8 mouse cellular contexts compared by ENCODE assay signal in the genomic region with DNA sequence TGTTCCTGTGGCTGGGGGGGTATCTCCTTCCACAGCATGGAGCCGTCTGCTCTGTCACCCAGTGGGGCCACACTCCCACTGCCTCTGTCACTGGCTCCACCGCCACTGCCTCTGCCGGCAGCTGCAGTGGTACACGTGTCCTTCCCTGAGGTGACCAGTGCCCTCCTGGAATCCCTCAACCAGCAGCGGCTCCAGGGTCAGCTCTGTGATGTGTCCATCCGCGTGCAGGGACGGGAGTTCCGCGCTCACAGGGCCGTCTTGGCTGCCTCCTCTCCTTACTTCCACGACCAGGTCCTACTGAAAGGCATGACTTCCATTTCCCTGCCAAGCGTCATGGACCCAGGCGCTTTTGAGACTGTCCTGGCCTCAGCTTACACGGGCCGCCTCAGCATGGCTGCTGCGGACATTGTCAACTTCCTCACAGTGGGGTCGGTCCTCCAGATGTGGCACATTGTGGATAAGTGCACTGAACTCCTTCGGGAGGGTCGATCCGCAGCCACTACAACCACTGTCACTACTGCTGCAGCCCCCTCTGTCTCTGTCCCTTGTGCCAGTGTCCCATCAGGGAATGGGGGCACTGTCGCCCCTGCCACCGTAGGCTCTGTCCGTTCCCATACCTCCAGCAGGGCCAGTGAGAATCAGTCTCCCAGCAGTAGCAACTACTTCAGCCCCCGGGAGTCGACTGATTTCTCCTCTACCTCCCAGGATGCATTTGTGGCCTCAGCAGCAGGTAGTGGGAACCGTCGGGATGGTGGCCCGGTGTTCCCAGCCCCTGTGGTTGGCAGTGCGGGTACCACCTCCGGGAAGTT. TPM values are rescaled to one million over a fixed set of nuclear protein-coding genes. Genes with fewer than 3 reads are reported as not detected.
A peak's percentile ranks its signal among the peaks of the same experiment; 100 is the strongest.
DNase-seq lines count a peak whose midpoint lies in the region; ATAC-seq lines count a peak whose summit lies in the region.

No protein-coding gene starts in this region.

- no peaks in the 10 kb centered on the region for H3K27me3 ChIP-seq in neural tube, embryonic 11.5 days (ENCODE audit: control insufficient read depth, insufficient read depth, low read length)
- no peaks in the 10 kb centered on the region for H3K27me3 ChIP-seq in intestine, embryonic 15.5 days (replicated peaks)
- no peaks in the 10 kb centered on the region for H3K27me3 ChIP-seq in midbrain, embryonic 15.5 days (replicated peaks)

- H3K27ac ChIP-seq in neural tube, embryonic 11.5 days (ENCODE audit: low read depth, low read length): no peak overlapping the region
- no peak overlapping the region for H3K27ac ChIP-seq in intestine, embryonic 15.5 days
- H3K27ac ChIP-seq in midbrain, embryonic 15.5 days: no peak overlapping the region

- peaks cover 20% of the 10 kb centered on the region for H3K4me1 ChIP-seq in neural tube, embryonic 11.5 days (ENCODE audit: control insufficient read depth, insufficient read depth, low read length)
- H3K4me1 ChIP-seq in intestine, embryonic 15.5 days (replicated peaks): peaks cover 33% of the 10 kb centered on the region
- H3K4me1 ChIP-seq in midbrain, embryonic 15.5 days: peaks cover 47% of the 10 kb centered on the region

- H3K9ac ChIP-seq in neural tube, embryonic 11.5 days (ENCODE audit: low read length): no peak overlapping the region
- H3K9ac ChIP-seq in intestine, embryonic 15.5 days: peak overlapping the region; percentile 53
- H3K9ac ChIP-seq in midbrain, embryonic 15.5 days: peak overlapping the region; percentile 45; the same call in 1 of the 2 replicates

- peak; percentile 28 for DNase-seq in adrenal gland, adult 2 months
- no peak for DNase-seq in adrenal gland, postnatal 10 days
- DNase-seq in neural tube, embryonic 11.5 days (ENCODE audit: low spot score): no peak
- DNase-seq in neural tube, embryonic 10.5 days (ENCODE audit: extremely low spot score, low spot score): no peak
- no peak for DNase-seq in spleen, postnatal 14 days (ENCODE audit: low spot score in 2 of 2)
- no peak for DNase-seq in urinary bladder, postnatal 36 days (ENCODE audit: low spot score in 2 of 2)

- H3K4me3 ChIP-seq in neural tube, embryonic 11.5 days (ENCODE audit: low read depth, low read length): peak overlapping the region; percentile 50
- peak overlapping the region; percentile 57 for H3K4me3 ChIP-seq in intestine, embryonic 15.5 days (replicated peaks)
- H3K4me3 ChIP-seq in midbrain, embryonic 15.5 days: peak overlapping the region; percentile 56

- no peaks in the 10 kb centered on the region for H3K9me3 ChIP-seq in neural tube, embryonic 11.5 days (ENCODE audit: control insufficient read depth, low read length)
- H3K9me3 ChIP-seq in intestine, embryonic 15.5 days: no peaks in the 10 kb centered on the region
- no peaks in the 10 kb centered on the region for H3K9me3 ChIP-seq in midbrain, embryonic 15.5 days

- ATAC-seq in neural tube, embryonic 11.5 days (ENCODE audit: insufficient read depth, low FRiP score, low TSS enrichment): no peak
- ATAC-seq in intestine, embryonic 15.5 days: no peak
- no peak for ATAC-seq in midbrain, embryonic 15.5 days (replicated peaks)

- peaks cover 17% of the 10 kb centered on the region for H3K36me3 ChIP-seq in neural tube, embryonic 11.5 days (ENCODE audit: control insufficient read depth, insufficient read depth, low read length)
- H3K36me3 ChIP-seq in intestine, embryonic 15.5 days: peaks cover 35% of the 10 kb centered on the region
- peaks cover 14% of the 10 kb centered on the region for H3K36me3 ChIP-seq in midbrain, embryonic 15.5 days (replicated peaks)

- peak overlapping the region; percentile 54 for H3K4me2 ChIP-seq in neural tube, embryonic 11.5 days (ENCODE audit: low read depth)
- peak overlapping the region; percentile 77 for H3K4me2 ChIP-seq in intestine, embryonic 15.5 days (replicated peaks)
- H3K4me2 ChIP-seq in midbrain, embryonic 15.5 days: peak overlapping the region; percentile 74

- WGBS in neural tube, embryonic 11.5 days: 78% methylated on average over 31 of the region's 31 CpGs
- WGBS in intestine, embryonic 15.5 days: 74% methylated on average over 31 of the region's 31 CpGs
- 75% methylated on average over 31 of the region's 31 CpGs for WGBS in midbrain, embryonic 15.5 days

RNA-seq across cellular contexts. Expression of gene Zbtb22, which starts 1.3 kb away (rescaled TPM):
- 10 to 100 TPM; 26.1 to 38.3 TPM for total RNA-seq in adrenal gland, adult 2 months (2021)
- polyA plus RNA-seq in adrenal gland, adult 2 months (2012; rRNA removed): 52.1 and 57.1 TPM in 2 replicates
- 10 to 100 TPM; 29.2 to 34.3 TPM for total RNA-seq in adrenal gland, postnatal 10 days (2021)
- 10.5 and 11.2 TPM in 2 replicates for polyA plus RNA-seq in neural tube, embryonic 11.5 days (2014; fragmentation: Nextera tagmentation; extraction: Ambion mirVana)
- 14.4 and 16.2 TPM in 2 replicates for polyA plus RNA-seq in intestine, embryonic 15.5 days (2015; fragmentation: Nextera tagmentation; extraction: Ambion mirVana)
- 18.1 and 18.3 TPM in 2 replicates for polyA plus RNA-seq in midbrain, embryonic 15.5 days (2015; fragmentation: Nextera tagmentation; extraction: Ambion mirVana)

RNA-seq across cellular contexts. Expression of gene Tapbp, which starts 1.4 kb away (rescaled TPM):
- total RNA-seq in adrenal gland, adult 2 months (2021): 100 to 1,000 TPM; 151 to 171 TPM
- 244 and 245 TPM in 2 replicates for polyA plus RNA-seq in adrenal gland, adult 2 months (2012; rRNA removed)
- total RNA-seq in adrenal gland, postnatal 10 days (2021): 100 to 1,000 TPM; 131 to 150 TPM
- polyA plus RNA-seq in neural tube, embryonic 11.5 days (2014; fragmentation: Nextera tagmentation; extraction: Ambion mirVana): 12.9 and 16.2 TPM in 2 replicates
- 35.6 and 39.3 TPM in 2 replicates for polyA plus RNA-seq in intestine, embryonic 15.5 days (2015; fragmentation: Nextera tagmentation; extraction: Ambion mirVana)
- polyA plus RNA-seq in midbrain, embryonic 15.5 days (2015; fragmentation: Nextera tagmentation; extraction: Ambion mirVana): 23.6 and 28.6 TPM in 2 replicates

RNA-seq across cellular contexts. Expression of gene Daxx, which starts 7.8 kb away (rescaled TPM):
- total RNA-seq in adrenal gland, adult 2 months (2021): 10 to 100 TPM; 29.0 to 30.3 TPM
- 54.7 and 65.7 TPM in 2 replicates for polyA plus RNA-seq in adrenal gland, adult 2 months (2012; rRNA removed)
- total RNA-seq in adrenal gland, postnatal 10 days (2021): 10 to 100 TPM; 25.4 to 26.3 TPM
- polyA plus RNA-seq in neural tube, embryonic 11.5 days (2014; fragmentation: Nextera tagmentation; extraction: Ambion mirVana): 61.2 and 61.4 TPM in 2 replicates
- 37.5 and 39.1 TPM in 2 replicates for polyA plus RNA-seq in intestine, embryonic 15.5 days (2015; fragmentation: Nextera tagmentation; extraction: Ambion mirVana)
- 59.4 and 61.1 TPM in 2 replicates for polyA plus RNA-seq in midbrain, embryonic 15.5 days (2015; fragmentation: Nextera tagmentation; extraction: Ambion mirVana)

RNA-seq across cellular contexts. Expression of gene Platr17, which starts 12.1 kb away (rescaled TPM):
- not detected for total RNA-seq in adrenal gland, adult 2 months (2021)
- polyA plus RNA-seq in adrenal gland, adult 2 months (2012; rRNA removed): not detected in 2 replicates
- not detected for total RNA-seq in adrenal gland, postnatal 10 days (2021)
- not detected in 2 replicates for polyA plus RNA-seq in neural tube, embryonic 11.5 days (2014; fragmentation: Nextera tagmentation; extraction: Ambion mirVana)
- polyA plus RNA-seq in intestine, embryonic 15.5 days (2015; fragmentation: Nextera tagmentation; extraction: Ambion mirVana): 0.18 and 0.21 TPM in 2 replicates
- polyA plus RNA-seq in midbrain, embryonic 15.5 days (2015; fragmentation: Nextera tagmentation; extraction: Ambion mirVana): 0.50 and 0.51 TPM in 2 replicates

RNA-seq across cellular contexts. Expression of gene Rgl2, which starts 12.3 kb away (rescaled TPM):
- total RNA-seq in adrenal gland, adult 2 months (2021): 10 to 100 TPM; 44.2 to 44.4 TPM
- 237 and 298 TPM in 2 replicates for polyA plus RNA-seq in adrenal gland, adult 2 months (2012; rRNA removed)
- total RNA-seq in adrenal gland, postnatal 10 days (2021): 10 to 100 TPM; 57.1 to 76.3 TPM
- 38.7 and 42.6 TPM in 2 replicates for polyA plus RNA-seq in neural tube, embryonic 11.5 days (2014; fragmentation: Nextera tagmentation; extraction: Ambion mirVana)
- polyA plus RNA-seq in intestine, embryonic 15.5 days (2015; fragmentation: Nextera tagmentation; extraction: Ambion mirVana): 29.2 and 32.9 TPM in 2 replicates
- polyA plus RNA-seq in midbrain, embryonic 15.5 days (2015; fragmentation: Nextera tagmentation; extraction: Ambion mirVana): 60.9 and 61.1 TPM in 2 replicates
